Mouse (Mus musculus): Measurements from ENCODE around the gene Otof. TPM values are rescaled to one million over a fixed set of nuclear protein-coding genes. Genes with fewer than 3 reads are reported as not detected.
A peak's percentile ranks its signal among the peaks of the same experiment; 100 is the strongest.

Gene Otof
- total and polyA plus RNA-seq, 3 experiments, result 0.04 to 0.07 TPM; not detected in 1

- no peaks in the 10 kb centered on the region for H3K9me3 ChIP-seq (replicated peaks; ENCODE audit: low read length)
- peaks cover 78% of the 10 kb centered on the region for H3K27me3 ChIP-seq (replicated peaks)
- H3K4me2 ChIP-seq (ENCODE audit: insufficient read depth, low read depth, poor library complexity, severe bottlenecking), result no peak overlapping the region
- H3K9ac ChIP-seq (ENCODE audit: insufficient read depth, low read depth), result no peak overlapping the region
- in situ Hi-C loops (cut with MboI; ENCODE audit: low pct_ligation_motif_present, low pct_unique_long_range_greater_than_20kb, low sequenced_read_pairs) (loop anchor here (10.0 kb wide), 1 partner anchor 217 kb away; the partner anchor contains the start of gene Slc35f6), dilution Hi-C loops (cut with MboI; ENCODE audit: extremely low pct_ligation_motif_present, extremely low pct_unique_long_range_greater_than_20kb, low sequenced_read_pairs) (no loop called here)
- no peaks in the 10 kb centered on the region; a peak in 1 of 4 replicates for H3K4me1 ChIP-seq (ENCODE audit: control insufficient read depth in 1 of 2, insufficient read depth in 2 of 2)
- H3K4me3 ChIP-seq (replicated peaks in 1 of 3; ENCODE audit: low read depth in 2 of 3, low read length in 2 of 3, poor library complexity in 1 of 3), result no peak overlapping the region
- H3K27ac ChIP-seq (ENCODE audit: insufficient read depth, low read depth), result no peak overlapping the region
- no peak for DNase-seq (ENCODE audit: extremely low read depth)
- no peak for TF ChIP-seq ELF1 (IDR thresholded peaks at IDR 0.05; ENCODE audit: low read depth, low read length)
- H3K36me3 ChIP-seq (replicated peaks in 1 of 2; ENCODE audit: control insufficient read depth in 1 of 2, insufficient read depth in 1 of 2, low read length in 1 of 2), result no peaks in the 10 kb centered on the region
- H3K79me2 ChIP-seq (replicated peaks; ENCODE audit: control insufficient read depth, extremely low read depth, insufficient read depth, poor library complexity, severe bottlenecking), result no peaks in the 10 kb centered on the region
These were observed 34.3 kb downstream of the Otof start for GRCm38 (mm10) chr5:30427406-30427805.

GRCm38 (mm10) chr5:30423572-30424244, 38.0 kb downstream of the Otof start:
- H3K9ac ChIP-seq (ENCODE audit: insufficient read depth, low read depth), result no peak overlapping the region
- H3K4me1 ChIP-seq (ENCODE audit: control insufficient read depth in 1 of 2, insufficient read depth in 2 of 2), result no peaks in the 10 kb centered on the region
- TF ChIP-seq ZC3H11A (IDR thresholded peaks at IDR 0.05; ENCODE audit: low read depth, low read length), result peak; percentile 64
- no peak for TF ChIP-seq MAFK (IDR thresholded peaks at IDR 0.05; ENCODE audit: insufficient replicate concordance, low read length)
- no peak for TF ChIP-seq KAT2A (IDR thresholded peaks at IDR 0.05; ENCODE audit: insufficient replicate concordance, low read length)
- no peak for TF ChIP-seq USF1 (IDR thresholded peaks at IDR 0.05; ENCODE audit: low read depth, low read length)
- TF ChIP-seq NRF1 (IDR thresholded peaks at IDR 0.05; ENCODE audit: low read depth, low read length), result no peak
- TF ChIP-seq ZNF384 (IDR thresholded peaks at IDR 0.05; ENCODE audit: low read depth, low read length), result no peak
- no peak for TF ChIP-seq IRF4 (IDR thresholded peaks at IDR 0.05; ENCODE audit: low read depth, low read length)
- TF ChIP-seq EP300 (IDR thresholded peaks at IDR 0.05; ENCODE audit: low read length), result no peak
- TF ChIP-seq GABPA (IDR thresholded peaks at IDR 0.05; ENCODE audit: insufficient replicate concordance, low read depth, low read length), result no peak
- no peak for TF ChIP-seq CHD1 (IDR thresholded peaks at IDR 0.05; ENCODE audit: low read depth, low read length)
- no peak for TF ChIP-seq RCOR1 (conservative IDR thresholded peaks at IDR 0.05; ENCODE audit: low read depth, low read length)
- TF ChIP-seq CTCF (conservative IDR thresholded peaks at IDR 0.05 in 1 of 2, IDR thresholded peaks at IDR 0.05 in 1 of 2; ENCODE audit: low read depth in 2 of 2, low read length in 2 of 2), result peak; percentile 70 to 94
- TF ChIP-seq POLR2AphosphoS2 (IDR thresholded peaks at IDR 0.05; ENCODE audit: low read depth, low read length), result no peak
- no peak for TF ChIP-seq ELF1 (IDR thresholded peaks at IDR 0.05; ENCODE audit: low read depth, low read length)
- TF ChIP-seq MYC (IDR thresholded peaks at IDR 0.05; ENCODE audit: low read depth, low read length), result no peak
- TF ChIP-seq POLR2A (IDR thresholded peaks at IDR 0.05; ENCODE audit: low read depth, low read length), result no peak
- no peak for TF ChIP-seq HCFC1 (IDR thresholded peaks at IDR 0.05; ENCODE audit: low read depth, low read length)
- TF ChIP-seq SMC3 (IDR thresholded peaks at IDR 0.05; ENCODE audit: low read depth, low read length), result peak; percentile 92
- peak; percentile 82 for TF ChIP-seq RAD21 (IDR thresholded peaks at IDR 0.05; ENCODE audit: low read depth, low read length)
- no peak for TF ChIP-seq MAX (IDR thresholded peaks at IDR 0.05; ENCODE audit: low read length)
- no peak for TF ChIP-seq ZKSCAN1 (IDR thresholded peaks at IDR 0.05; ENCODE audit: borderline replicate concordance, low read depth, low read length)
- TF ChIP-seq E2F4 (IDR thresholded peaks at IDR 0.05; ENCODE audit: insufficient replicate concordance, low read depth, low read length), result no peak
- no peak for TF ChIP-seq MAZ (IDR thresholded peaks at IDR 0.05; ENCODE audit: low read depth, low read length)
- dilution Hi-C loops (cut with MboI; ENCODE audit: extremely low pct_ligation_motif_present, extremely low pct_unique_long_range_greater_than_20kb, low sequenced_read_pairs), result no loop called here
- no peaks in the 10 kb centered on the region for H3K9me3 ChIP-seq (replicated peaks; ENCODE audit: low read length)
- H3K4me3 ChIP-seq (replicated peaks in 1 of 3; ENCODE audit: low read depth in 2 of 3, low read length in 2 of 3, poor library complexity in 1 of 3), result no peak overlapping the region
- H3K4me2 ChIP-seq (ENCODE audit: insufficient read depth, low read depth, poor library complexity, severe bottlenecking), result no peak overlapping the region
- peaks cover 75% of the 10 kb centered on the region for H3K27me3 ChIP-seq (replicated peaks)
- H3K27ac ChIP-seq (ENCODE audit: insufficient read depth, low read depth), result no peak overlapping the region
- H3K79me2 ChIP-seq (replicated peaks; ENCODE audit: control insufficient read depth, extremely low read depth, insufficient read depth, poor library complexity, severe bottlenecking), result no peaks in the 10 kb centered on the region
- no peaks in the 10 kb centered on the region for H3K36me3 ChIP-seq (replicated peaks in 1 of 2; ENCODE audit: control insufficient read depth in 1 of 2, insufficient read depth in 1 of 2, low read length in 1 of 2)
- peak; percentile 57 for DNase-seq (ENCODE audit: extremely low read depth)
- in situ Hi-C loops (cut with MboI; ENCODE audit: low pct_ligation_motif_present, low pct_unique_long_range_greater_than_20kb, low sequenced_read_pairs), result loop anchor here (5.0 to 10.0 kb wide), 2 partner anchors 49 to 221 kb away; partner anchors contain the start of gene Slc35f6
